Mouse (Mus musculus) thymus, postnatal 0 days (tissue): ENCODE results near the gene Mfsd10. TPM values are rescaled to one million over a fixed set of nuclear protein-coding genes. Genes with fewer than 3 reads are reported as not detected.

ENCODE experiments used
- DNase-seq: peaks from one replicate; pipeline ENCODE4 v3.0.0-alpha.2; 2015; ENCODE audit warnings: low spot score
- polyA plus RNA-seq: library from polyadenylated mRNA; unstranded; fragments of >200 nt; fragmentation: Nextera tagmentation; extraction: Ambion mirVana; gene quantifications from 2 replicates; pipeline ENCODE4 v1.2.1, GENCODE M21; 2015

Mfsd10 gene
- polyA plus RNA-seq, result 75.2 and 89.4 TPM in 2 replicates

DNA sequence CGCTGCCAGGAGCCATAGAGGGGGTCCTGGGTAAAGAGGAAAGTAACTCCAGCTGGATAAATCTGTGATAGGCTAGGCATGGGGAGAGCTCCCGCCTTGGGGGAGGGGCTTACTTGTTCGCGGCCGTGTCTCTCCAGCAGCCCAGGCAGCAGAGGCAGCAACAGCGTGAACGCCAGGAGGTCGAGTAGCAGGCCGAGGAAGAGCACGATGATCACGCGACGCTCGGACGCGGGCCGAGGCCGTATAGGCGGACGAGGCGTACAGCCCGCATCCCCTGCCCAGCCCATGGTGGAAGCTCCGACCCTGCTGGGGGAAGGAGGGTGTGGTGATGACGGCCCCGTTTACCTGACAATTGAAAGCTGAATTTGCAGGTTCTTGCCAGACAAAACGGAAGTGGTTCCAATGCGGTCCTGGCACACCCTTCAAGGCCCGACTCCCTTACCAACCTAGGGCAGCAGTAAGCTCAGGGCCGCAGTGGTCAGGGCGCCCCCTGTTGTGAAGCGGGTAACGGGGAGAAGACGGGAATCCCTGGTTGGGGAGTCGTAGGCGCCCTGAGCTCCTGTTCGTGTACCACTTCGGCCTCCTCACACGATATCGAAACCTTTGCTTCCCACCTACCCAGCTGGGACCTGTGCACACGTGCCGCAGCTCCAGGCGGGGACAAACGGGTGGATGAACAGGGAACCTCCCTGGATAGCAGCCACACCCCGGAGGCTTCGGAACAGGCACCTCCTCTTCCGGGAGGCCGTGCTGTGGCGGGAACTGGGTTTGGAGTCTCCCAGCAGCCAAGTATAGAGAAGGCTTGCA lies at the start of gene Mfsd10:
Mfsd10 (minus strand) TSS at position 732 of the 807 bp plus-strand sequence.
- peak; percentile 74 for DNase-seq

DNA sequence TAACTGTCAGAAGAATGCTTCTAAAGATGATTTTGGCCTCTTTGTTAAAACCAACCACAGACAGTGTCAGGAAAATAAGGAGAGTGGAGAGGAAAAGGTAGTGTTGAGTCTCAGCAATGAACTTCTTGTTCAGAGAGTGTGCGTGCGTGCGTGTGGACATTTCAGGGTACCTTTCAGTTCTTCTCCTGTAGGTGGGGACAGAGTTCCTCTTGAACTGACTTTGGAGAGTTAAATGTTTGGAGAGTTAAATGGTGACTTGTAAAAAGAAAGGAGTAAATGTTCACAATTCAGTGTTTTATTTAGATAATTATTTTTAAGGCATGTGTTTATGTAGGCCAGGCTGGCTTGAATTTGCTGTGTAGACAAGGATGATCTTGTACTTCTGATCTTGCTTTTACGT lies 33.3 kb upstream of the Mfsd10 start:
- peak; percentile 17 for DNase-seq

DNA sequence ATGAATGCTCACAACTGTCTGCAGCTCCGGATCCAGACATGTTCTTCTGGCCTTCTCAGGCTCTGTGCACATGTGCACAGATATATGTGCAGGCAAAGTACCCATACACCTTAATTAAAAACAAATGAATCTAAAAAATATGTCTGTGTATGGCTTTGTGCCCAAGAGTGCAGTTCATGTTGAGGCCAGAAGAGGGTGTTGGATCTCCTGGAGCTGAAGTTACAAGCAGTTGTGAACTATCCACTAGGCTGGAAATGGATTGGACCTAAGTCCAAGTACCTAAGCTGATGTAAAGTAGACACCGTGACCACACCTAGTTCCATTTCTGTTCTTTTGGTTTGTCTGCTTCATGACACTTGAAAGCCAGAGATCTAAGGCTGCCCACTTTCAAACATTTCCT lies 32.5 kb upstream of the Mfsd10 start:
- no peak for DNase-seq

DNA sequence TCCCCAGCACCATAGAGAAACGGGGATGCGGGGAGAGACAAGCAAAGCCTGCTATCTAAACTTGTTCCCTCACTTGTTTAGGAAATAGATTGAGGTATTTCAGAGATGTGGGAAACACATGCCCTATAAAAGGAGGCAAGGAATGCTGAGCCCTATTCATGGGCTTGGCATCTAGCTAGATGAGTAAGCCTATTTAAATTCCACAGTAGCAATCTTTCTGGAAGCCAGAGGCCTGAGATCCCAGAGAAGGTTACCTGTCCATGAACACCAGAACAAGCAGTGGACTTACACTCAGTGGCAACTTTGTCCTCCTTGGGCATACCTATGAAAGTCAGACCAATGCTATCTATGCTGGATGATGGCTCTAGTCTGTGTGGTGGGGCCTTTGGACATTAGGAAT lies 26.2 kb upstream of the Mfsd10 start:
- no peak for DNase-seq

DNA sequence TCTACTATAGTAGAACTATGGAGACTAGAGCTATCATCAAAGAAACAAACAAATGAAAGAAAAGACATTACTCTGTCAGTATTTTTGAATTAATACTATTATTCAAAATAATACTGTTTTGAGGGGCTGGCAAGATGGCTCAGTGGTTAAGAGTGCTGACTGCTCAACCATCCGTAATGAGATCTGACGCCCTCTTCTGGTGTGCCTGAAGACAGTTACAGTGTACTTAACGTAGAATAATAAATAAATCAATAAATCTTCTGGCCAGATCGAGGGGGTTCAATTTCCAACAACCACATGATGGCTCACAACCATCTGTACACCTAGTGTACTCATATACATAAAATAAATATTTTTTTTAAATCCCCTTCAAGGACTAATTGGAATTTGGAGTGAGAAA lies 24.9 kb upstream of the Mfsd10 start:
- DNase-seq, result no peak

DNA sequence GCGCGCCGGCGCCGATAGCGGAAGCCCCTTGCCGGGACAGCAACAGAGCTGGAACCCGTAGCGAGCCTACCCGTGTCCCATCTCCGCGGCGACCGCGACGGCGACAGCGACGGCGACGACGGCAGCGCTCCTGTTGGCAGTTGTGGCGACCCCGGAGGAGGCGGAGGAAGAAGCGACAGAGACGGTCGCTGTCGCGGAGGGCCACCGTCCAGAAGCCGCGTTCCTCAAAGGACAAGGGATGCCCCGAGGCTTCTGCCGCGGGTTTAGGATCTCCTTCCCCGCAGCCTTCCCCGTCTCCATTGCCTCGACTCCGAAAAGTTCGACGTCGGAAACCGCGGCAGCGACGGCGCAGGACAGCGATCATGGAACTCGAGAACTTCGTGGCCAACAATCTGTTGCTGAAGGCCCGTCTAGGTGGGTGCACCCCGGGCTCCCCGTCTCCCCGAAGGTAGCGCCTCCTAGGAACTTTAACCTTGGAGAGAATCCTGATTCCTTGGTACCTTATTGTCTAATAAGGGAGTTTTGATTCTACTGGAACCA lies 23.6 kb upstream of the Mfsd10 start:
- DNase-seq, result no peak

DNA sequence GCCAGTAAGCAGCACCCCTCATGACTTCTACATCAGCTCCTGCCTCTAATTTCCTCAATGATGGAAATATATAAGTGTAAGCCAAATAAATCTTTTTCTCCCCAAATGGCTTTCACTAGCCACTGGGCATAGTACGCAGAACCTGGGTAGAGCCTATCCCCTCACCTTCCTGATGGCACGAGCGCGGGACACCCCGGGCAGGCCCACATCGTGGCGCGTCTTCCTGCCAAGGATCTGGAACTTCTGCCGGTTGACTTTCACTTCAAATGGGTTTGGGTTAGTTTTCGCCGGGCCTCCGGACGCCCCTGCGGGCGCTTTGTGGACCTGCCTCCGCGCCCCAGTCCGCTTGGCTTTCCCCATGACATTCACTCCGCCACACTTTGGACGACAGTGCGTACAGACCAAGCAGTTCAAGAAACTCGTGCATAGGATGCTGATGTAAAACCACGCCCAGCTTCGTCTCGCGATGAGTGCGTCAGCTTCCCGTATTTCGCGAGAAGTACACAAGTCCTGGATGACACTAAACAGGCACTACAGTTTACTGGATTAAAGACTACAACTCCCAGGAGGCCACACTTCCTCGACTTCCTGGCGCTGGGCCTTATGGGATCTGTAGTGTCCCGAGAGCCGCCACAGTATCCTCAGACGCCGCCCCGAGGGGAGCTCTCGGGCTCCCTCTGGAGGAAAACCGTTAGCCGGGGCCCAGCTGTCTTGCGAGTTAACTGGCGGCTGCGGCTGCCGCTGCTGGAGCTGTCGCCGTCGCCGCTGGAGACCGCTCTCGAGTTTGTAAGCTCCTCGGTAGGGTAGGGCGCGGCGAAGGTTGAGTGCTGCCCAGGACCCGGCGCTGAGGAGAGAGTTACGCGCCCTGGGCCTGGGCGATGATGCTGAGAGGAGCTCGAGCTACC lies 22.9 kb upstream of the Mfsd10 start, which contains the start of the genes Nop14 and Grk4:
Nop14 (minus strand) TSS at position 463 of the 905 bp plus-strand sequence.
Grk4 (plus strand) TSS at position 694 of the 905 bp plus-strand sequence.
- DNase-seq, result peak; percentile 99

DNA sequence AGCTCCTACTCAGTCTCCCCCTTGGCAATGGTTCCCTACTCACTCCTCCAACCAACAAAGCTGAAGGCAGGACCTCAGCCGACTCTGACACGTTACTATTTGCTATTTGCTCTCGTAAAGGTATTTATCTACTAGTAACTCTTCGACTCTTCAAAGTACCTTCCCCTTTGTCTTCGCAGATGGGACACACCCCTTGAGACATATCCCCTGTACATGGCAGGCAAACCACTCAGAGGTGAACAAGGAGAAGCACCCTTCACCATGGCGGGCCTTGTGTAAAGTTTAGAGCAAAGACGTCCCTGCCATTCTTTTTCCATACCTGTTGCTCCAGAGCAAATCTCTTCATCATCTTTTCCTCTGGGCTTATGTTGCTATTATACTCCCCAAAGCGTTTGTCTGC lies 20.5 kb upstream of the Mfsd10 start:
- DNase-seq, result no peak

DNA sequence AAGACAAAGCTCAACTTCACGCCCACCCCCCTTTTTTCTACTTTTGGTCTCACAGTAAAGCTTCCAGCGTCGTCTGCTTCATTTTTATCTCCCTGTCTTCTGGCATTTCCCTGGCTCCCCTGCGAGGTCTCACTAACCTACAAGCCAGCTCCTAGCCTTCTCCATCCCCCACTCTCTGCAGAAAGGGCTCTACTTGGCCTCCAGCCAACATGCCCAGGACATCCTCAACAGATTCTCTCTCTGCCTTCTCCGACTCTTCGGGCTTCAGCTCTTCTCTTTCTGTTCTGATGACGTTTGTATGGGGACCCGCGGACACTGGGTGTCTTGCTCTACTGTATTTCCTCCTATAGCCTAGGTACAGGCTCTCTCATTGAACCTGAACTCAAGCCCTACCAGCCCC lies 17.9 kb upstream of the Mfsd10 start:
- no peak for DNase-seq

DNA sequence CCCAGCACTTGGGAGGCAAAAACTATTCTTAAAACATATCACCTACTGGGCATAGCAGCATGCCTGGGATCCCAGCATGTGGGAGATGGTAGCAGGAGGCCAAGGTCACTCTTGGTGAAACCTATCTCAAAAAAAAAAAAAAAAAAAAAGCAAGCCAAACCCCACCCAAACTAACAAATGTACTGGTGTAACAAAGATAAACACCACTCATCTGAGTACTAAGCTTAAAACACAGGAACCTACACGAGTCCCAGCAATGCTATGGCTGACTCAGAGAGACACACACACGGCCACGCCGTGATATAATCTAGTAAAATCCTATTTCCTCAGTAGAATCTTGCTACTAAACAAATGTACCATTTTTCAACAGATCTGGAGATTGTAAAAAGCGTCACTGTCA lies 15.9 kb upstream of the Mfsd10 start:
- no peak for DNase-seq

DNA sequence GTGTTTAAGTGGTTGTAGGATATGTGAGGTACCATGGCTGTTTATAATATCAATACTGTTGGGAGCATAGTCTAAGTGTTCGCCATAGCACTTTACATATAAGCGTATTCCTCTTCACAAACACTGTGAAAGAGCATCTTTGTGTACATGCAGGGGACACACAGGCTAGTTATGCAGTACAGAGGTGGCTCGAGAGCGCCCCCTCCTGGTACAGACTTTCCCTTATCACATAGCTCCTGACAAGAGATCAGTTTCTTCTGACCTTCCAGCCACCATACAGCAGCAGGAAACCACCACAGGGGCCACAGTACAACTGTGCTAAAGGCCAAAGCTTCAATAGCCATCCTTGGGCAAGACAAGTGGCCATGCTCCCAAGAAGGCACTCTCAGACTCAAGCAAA lies 10.6 kb upstream of the Mfsd10 start:
- peak; percentile 75 for DNase-seq

DNA sequence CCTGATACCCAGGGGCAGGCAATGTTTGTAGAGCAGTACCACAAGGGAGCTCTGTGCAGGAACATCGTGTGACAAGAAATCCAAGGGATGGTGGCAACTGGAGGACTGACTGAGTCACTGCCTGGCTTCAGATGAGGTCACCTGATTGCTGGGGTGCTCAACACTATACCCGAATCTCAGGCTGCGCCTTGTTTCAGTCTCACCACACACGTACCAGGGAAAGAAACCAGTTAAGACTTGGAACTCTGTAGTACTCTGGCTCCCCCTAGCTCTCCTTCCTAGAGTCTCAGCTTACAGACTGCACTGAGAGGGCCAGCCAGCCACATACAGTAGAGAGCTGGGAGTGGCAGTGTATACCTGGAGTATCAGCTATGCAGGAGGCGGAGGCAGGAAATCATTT lies 5.9 kb upstream of the Mfsd10 start:
- peak; percentile 65 for DNase-seq

DNA sequence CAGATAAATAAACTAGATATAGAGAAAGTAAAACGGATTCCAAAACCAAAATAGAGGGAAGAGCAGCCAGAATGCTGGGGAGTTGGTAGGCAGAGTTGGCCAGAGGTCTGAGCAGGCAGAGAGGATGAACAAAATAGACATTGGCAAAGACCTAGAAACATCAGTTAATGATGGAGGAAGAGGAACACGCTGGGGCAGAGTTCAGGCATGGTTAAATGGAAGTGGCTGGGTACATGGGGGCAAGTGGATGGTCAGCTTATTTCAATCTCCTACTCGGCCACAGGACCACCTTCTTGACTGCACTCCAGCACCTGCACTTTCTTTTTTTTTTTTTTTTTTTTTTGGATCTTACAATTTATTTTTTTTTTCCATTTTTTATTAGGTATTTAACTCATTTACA lies 5.0 kb upstream of the Mfsd10 start:
- no peak for DNase-seq

DNA sequence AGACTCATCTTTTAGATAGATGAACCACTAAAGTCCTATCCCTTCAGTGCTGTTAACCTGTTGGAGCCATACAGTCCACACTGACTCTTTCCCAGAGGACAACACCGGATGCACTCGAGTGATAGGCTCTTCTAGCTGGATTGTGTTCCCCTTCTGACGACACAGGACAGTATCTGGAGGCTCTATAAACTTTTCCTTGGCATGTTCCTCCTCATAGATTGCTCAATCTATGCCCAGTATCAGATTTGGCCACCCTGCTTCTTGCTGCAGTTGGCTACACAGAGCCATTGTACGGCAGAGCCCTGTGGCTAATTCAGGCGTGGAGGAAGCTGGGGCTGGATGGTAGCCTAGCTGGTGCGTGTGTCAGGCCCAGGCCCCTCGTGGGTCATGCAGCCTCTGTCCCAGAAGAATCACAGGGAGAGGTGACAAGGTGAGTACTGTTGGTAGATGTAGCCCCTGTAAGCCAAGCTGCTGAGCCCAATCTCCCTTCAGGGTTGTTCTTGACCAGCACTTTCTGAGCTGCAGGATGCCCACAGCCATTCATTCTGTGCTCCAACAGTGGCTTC lies 662 bp upstream of the Mfsd10 start:
- DNase-seq, result no peak

DNA sequence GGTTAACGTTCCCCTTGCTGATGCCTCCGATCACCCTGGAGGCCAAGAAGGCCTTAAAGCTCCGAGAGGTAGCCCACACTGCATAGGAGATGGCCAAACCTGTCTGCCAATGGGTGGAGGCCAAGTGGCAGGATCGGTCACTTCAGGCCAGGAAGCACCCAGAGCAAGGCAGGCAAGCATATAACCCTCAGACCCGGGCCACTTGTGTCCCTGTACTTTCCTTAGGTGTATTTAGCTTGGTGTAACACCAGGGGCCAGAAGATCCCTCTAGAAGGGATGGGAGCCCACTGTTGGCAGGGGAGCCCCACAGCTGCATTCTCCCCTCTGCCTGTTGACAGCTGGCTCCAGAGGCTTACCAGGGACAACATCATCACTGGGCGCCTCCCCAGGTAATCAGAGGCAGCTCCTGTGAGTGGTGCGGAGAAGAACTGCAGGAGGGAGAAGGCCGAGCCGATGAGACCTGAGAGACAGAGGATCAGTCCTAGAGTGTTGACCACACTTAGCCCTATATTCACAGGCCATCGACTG lies 1.3 kb downstream of the Mfsd10 start:
- peak; percentile 25 for DNase-seq

DNA sequence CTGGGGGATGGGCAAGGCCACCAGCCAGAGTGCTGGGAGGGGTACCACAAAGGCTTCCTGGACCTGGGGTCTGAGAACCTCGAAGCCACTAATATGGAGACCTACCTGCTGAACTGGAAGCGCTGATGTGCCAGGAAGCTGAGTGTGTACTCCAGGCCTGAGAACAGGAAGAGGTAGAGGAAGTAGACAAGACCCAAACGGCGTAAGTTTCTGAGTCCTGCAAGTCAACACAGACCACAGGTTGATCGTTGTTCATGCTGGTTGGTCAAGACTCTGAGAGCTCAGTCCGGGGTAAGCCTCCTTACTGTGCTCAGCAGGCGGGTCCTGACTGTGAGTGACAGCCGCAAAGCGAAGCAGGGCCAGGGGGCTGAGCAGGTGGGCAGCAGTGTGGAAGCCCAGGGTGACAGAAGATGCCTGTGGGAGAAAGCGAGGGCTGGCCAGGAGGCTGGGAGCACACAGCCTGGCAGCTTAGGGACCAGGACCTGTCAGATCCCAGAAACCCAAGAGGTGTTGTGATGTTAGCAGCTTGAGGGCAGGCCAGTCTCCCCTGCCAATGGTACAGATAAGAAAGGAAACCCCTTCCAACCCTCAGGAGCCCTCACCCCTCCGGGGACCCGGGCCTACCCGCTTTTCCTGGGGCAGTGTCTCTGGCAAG lies 2.1 kb downstream of the Mfsd10 start:
- peak; percentile 11 for DNase-seq

DNA sequence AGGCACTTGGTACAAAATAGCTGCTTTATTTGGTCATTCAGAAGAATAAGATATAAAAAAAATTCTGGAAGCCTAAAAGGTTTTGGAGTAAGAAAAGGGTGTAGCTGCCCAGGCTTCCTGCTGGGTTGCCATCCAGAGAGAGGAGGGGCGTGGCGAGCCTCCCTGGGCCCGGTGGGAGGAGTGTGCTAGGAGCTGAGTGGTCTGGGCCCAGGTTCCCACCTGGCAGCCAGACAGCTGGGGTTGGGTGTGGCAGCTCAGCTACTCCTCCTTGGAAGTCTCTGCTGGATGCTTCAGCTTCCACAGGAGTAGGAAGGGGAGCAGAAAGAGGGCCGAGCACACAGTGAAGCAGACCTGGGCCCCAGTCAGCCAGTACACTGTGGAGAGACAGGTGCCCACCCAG lies 3.4 kb downstream of the Mfsd10 start:
- DNase-seq, result no peak

DNA sequence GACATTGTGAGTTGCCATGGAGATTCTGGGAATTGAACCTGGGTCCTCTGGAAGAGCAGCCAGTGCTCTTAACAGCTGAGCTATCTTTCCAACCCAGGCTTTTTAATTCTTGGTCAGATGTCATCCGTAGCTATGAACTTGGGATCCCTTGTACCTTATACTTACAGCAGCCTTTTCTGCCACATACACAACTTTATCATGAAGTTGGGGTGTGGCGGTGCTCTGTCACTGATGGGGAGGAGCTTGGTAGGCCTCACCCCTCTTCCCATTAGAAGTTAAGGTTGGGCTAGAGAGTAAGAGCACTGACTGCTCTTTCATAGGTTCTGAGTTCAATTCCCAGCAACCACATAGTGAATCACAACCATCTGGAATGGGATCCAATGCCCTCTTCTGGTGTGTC lies 4.0 kb downstream of the Mfsd10 start:
- no peak for DNase-seq

DNA sequence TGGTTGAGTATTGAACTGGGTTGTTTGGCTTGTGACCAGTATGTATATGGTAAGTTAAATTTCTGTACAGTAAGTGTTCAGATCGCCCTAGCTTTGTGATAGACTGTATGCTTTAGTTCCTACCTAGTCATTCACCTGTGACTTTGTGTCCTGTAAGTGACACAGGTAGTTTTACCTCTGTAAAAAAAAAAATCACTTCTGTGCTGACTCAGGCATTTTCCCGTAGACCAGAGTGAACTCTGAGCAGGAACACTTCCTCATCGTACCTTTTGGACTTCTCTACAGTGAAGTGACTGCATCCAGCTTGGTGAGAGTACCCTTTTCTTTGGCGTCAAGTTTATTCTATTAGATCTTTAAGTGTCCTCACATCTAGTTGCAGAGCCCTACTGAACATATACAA lies 27.0 kb downstream of the Mfsd10 start:
- no peak for DNase-seq

DNA sequence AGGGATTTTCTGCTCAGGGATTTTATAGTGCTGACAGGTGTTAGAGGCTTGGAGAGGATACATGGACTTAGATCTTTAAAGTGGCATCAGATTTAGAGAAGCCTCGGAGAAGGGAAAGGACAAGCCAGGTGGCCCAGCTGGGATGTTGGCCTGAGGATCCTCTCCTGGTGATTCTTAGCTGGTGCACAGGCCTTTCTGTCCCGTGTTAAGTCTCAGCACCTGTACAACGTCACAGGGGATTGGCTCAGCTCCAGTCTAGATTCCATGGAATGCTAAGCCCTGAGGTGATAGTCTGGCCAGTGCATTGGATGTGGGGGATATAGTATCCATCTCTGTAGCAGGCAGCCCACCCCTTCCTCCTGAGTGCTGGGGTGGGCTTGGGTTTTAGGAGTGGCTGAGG lies 28.8 kb downstream of the Mfsd10 start:
- DNase-seq, result no peak
